Mouse (Mus musculus) heart, adult 9 months (tissue): ENCODE measurements at regions not wholly inside any gene's neighbourhood (a gene's known extent, or its start where the extent isn't known, plus 50 kb on each side); places are given as distances from the start of the nearest gene placed in this dataset.

Experiments used
- DNase-seq, 2 experiments: peaks; one replicate each; pipeline ENCODE4 v3.0.0; 2022; ENCODE audit warnings: low spot score in 2 of 2

DNA sequence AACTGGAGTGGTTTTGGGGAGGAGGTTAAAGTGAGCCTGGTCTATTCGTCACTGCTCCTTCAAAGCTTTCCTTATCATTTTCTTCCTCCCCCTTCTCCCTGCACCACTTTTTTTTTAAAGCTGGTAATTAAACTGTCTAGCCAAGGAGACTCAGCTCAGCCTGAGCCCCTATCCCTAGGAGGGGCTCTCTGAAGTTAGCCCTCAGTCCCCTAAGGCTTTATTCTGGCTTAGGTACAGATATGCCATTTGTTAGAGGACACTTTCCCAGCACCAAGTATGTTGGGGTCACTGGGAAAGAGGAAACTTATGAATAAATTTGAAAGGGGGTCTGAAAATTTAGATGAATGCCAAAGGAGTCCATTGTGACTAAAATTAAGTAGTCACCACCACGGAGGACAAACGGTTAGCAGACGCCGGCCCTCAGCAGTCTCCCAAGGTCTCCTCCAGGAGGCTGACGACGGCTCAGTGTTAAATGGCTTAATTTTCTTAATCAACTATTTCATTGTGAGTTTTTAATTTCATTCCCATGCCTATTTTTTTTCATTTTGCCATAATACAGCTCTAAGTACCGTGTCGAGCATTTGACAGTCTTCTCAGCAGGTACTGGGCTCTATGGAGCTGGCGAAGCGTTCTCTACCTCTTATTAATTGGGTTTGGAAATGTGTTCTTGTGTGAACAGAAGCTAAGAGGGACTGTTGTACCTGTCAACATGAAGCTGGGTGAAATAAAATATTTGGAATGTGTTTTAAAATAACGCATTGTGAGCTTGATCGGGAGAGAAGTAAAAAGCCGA is 370.6 kb upstream of the Cited2 start:
- no peak for DNase-seq

DNA sequence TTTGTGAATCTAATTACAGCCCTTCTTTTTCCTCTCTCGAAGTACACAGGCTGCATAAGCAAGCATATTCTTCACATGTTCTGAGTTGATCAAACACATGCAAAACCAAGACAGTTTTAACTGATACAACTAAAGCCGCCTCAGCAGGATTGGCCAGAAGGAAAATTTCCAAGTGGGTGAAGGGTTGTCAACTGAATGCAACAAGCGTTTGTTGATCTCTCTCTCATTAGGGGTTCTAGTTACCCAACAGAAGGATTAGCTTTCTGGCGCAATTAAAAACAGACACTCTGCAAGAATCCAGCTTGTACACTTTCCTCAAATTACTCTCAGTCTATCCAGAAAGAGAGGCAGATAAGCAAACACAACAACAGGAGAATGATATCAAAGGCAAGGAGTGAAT is 367.5 kb upstream of the Cited2 start:
- peak; percentile 20 to 27 for DNase-seq

DNA sequence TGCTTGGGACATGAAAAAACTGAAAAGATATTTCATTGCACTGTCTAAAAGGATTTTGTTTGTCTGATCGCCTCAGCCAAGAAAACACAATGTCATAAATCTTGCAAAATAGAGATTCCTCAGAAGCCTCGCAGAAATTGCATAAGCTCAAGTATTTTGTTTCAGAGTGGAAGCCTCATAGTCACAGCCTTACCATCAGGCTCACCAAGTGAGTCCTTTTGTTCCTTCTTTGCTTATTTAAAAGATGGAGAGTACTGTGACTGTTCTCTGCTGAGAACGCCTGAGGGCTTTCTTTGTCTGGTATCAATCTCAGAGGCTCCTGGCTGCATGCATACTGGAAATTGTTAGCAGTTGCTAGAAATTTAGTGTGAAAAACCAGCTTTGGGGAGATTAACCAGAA is 367.0 kb upstream of the Cited2 start:
- DNase-seq: no peak

DNA sequence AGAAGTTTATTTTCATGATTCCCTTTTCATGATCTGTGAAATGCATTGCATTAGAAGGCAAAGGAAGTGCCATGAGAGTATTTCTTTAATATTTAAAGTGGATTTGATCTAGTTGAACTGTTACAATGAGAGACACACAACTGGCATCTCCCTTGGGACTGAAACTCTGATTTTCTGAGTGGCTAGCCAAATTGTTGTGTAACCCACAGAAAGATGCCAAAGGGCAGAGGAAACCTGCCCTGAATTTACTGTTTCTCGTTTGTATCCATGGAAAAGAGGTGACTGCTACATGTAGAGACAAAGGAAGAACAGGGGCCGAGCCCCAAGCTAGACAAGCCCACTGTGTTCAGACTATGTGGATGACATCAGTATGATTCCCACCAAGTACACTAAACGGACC is 360.4 kb upstream of the Cited2 start:
- DNase-seq: no peak

DNA sequence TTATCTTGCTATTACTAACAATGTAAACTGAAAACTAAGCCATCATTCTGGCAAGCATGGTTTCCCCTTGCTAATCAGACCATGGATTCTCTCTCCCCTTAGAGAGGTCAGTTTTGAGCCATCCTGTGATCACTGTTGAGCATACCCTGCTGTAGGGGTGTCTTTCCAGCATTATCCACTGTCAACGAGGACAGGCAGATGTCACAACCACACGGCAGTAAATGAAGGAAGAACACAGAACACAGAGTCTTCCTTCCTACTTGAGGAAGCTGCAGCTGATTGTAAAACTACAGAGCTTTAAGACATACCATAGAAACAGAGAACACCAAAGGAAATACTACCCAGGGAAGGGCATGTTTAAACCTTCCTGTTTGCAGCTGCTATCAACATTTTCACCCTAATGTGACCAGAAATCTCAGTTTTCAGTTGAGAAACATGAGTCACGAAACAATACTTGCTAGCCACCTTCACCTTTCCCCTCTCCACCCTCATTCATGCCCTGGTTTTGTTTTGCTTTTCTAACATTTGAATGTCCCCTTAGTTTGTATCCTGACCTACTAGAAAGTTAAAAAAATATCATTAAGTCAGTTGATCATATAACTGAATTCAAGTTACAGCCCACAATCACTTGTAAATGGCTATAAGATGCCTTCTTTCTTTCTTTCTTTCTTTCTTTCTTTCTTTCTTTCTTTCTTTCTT is 356.8 kb upstream of the Cited2 start:
- DNase-seq: no peak

DNA sequence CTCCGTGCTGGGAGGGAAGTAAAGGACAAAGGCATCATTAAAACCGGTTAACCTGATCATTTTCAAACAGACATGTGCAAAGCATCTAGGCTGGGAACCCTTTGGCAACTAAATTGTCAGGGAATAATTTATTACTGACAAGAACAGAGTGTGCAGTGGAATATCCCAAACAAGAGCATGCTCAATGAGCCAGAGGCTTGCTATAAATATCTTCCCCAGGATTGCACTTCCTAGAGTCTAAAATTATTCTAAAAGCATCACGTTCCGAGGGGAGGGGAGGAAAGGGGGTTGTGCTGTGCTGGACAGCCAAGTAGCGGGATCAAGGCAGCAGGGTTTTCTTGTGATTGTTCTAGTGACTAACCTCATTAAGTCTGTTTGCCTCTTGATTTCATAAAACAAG is 356.0 kb upstream of the Cited2 start:
- DNase-seq: peak; percentile 67 to 70

DNA sequence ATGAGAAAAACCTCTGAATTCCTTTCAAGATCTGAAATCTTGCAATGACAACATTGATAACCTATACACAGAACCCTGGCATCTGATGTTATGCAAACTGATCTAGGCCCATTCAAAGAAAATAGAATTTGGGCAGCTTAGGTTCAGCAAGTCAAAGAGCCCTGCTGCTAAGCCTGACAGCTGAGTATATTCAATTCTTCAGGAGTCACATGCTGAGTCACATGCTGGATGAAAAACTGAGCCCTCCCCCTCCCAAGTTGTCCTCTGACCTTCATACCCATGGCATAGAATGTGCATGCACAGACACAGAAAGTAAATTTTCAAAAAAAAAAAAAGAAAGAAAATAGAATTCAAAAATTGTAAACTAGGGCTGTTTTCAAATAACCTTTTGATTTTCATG is 355.6 kb upstream of the Cited2 start:
- no peak for DNase-seq

DNA sequence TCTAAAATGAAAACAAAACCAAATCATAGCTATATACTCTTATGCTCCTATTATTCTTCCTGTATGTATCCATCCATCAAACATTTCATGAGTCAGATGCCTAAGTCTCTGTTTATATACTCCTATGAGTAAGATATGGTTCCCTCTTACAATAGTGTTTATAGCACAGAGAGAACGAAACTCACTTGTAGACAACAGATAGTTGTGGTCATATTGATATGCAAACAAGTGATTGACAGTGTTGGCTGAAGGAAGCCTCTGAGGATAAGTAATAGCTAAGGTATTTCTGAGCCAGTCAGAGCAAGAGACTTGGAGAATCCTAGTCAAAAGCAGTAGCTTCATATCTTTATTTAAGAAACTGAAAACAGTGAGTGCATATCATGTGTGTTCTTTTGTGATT is 354.4 kb upstream of the Cited2 start:
- no peak for DNase-seq

DNA sequence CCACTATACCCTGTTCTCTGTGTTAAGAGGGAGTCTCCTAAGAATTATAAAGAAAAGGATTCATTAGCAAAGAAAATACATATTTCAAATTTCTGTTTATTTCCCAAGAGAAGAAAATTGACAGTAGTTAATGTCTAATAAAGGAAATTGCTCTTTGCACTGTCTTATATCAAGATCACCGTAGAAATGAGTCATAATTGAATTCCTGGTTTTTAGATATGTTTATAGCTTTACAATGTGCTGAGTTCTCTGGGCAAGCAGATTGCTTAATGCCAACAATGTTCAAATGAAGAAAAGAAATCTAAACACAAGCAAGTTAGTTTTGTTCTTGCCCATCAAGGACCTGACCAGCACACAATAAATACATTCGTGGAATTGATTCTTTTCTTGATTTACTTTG is 350.1 kb upstream of the Cited2 start:
- no peak for DNase-seq

DNA sequence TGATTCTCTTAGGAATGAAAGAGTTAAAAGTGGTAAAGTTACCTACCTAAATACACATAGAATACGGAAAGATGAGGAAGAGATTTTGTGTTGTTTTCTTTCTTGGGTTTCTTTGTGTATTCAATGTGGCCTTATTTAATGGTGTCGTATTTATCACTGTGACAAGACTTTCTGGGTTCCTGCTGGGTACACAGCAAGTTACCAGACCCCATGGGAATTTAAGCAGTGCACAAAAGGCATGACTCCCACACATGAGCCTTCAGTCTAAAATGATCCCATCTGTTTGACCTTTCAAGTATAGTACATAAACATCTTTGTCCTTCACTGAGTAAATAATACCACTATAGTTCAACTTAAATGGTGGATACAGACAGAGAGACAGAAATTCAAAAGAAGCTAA is 349.0 kb upstream of the Cited2 start:
- DNase-seq: no peak

DNA sequence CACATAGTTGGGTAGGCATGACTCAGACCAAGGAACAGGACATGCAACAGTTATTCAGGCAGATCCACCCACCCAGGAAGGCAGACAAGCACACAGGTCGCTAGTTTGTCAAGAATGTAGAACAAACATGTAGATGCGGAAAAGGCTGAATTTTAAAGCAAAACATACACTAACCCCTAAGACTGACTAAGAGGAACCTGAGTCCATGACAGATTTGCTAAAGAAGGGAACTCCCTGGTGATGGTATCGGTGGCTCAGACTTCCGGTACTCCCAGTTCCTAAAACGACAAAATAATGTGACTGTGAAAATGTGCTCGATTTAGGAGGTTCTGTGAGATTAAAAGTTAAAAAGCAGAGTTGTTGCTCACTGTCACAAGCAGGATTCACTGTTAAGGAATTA is 340.0 kb upstream of the Cited2 start:
- no peak for DNase-seq

DNA sequence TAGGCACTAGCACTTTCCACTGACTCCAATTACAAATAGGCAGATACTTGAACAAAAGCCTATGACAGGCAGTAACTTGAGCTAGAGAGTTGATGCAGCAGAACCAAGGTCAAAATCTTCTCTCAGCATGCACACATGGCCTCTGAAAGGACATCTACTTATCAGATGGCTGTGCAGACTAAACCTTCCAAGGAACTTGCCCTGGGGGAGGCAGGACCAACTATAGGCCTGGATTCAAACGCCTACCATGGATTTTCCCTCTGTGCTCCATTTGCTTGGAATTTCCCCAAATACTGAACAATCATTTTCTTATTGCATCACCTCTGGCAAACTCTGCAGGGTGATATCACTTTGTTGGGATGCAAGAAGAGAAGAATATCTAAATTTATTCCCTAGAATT is 337.8 kb upstream of the Cited2 start:
- DNase-seq: peak; percentile 50 to 76

DNA sequence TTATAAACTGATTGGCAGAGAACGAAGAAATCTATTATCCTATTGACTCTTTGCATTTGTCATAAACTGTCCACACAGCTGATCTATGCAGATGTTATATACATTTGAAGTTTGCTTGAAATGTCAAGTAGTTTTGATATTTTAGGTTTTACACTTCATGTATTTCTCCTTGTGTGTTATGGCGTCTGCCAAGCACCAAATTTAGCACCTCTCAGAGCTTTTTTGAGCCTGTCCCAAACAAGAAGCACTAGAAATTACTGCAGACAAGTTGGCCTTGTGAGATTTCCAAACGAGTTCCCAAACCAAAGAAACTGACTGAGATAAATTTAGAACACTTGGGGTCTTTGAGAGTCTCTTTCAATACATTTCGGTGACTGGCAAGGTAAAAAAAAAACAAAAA is 335.7 kb upstream of the Cited2 start:
- no peak for DNase-seq

DNA sequence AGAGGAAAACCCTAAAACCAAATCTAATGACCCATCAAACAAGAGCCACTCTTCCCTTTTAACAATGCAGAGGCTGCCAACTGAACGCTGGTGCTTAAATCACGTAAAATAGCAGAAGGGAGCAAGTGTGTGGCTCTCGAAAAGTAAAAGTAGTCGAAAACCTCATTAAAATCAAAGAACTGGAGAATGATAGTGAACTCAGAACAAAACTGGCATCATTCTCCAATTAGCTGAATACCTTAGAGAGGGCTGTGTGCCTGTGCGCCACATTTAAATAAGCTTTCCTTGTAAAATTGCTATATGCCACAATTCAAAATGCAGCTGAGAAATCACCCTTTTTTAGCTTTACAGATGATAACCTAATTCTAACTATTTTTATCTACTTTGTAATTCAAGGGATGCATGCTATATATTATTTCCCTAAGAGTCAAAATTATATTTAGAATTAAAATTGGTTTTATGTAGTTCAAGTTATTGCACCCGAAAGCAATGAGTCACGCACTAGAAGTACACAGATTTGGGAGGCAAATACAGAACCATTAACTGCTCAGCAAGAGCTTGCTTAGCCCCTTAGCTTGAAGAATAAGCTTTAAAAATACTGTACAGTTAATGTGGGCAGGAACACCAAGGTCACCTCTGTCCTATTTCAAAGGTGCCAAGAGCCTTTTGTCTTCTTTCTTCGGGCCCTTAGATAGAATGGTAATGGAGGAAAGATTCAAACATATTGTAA is 327.4 kb upstream of the Cited2 start:
- DNase-seq: no peak

DNA sequence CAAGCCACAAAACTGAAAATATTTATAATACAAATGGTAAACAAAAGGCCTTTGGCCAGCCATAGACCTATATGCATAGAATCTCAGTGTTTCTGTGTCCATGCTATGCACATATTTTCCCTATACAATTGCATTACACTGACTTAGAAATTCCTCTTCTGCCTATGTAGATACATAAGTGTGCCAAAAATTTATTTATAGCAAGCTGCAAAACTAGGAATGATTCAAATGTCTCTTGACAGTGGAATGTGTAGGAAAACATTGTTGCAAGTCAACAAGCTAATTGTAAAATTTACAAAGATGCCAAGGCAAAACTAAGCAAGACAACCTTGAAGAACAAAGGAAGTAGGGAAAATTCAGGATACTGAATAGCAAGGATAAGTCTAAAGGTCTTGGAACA is 319.1 kb upstream of the Cited2 start:
- DNase-seq: no peak

DNA sequence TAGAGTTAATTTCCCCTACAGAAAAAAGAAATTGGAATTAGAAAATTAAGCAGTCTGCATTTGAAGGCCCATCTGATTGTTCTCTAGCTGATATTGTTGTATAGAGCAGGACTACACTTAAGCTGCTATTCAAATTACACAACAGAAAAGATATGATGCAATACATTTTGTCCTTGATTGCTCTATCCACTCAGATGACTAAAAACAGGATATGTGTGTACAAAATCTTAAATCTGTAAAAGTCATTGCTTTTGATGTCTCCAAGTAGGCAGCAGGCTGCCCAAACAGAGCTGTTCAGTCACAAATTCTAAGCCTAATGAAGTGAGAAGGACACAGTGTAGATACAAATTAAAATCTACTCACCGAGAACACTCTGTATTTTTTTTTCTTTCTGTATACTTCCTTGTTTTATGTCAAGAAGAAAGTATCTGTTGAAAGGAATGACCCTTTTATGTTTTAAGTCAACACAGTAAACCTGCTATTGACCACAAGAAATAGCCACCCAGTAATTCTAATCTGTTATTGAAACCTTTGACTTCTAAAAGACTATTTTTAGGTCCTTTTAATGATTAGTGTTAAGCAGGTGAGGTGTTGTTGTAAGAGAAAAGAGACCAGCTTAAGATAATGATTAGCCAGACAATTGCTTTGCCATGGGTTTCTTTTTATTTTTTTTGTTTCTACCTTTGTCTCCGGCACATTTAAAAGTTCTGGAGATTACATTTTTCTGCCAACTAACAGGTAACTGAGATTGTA is 315.0 kb upstream of the Cited2 start:
- no peak for DNase-seq

DNA sequence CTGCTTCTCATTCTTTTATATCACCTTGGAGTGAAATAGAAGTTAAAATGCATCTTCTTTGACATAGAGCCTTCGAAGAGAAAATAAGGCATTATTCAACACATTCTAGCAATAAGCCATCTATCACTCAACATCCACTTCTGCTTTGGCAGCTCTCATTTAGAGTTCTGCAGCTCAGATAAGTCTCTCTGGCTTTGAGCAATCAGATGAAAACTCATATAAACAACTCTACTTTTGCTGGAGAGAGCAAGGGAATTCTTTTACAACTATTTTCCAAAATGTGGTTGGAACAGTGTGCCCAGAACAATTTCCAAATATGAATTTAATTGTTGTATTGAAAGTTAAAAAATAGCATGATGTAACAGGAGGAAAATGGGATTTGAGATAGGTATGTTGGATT is 314.2 kb upstream of the Cited2 start:
- no peak for DNase-seq

DNA sequence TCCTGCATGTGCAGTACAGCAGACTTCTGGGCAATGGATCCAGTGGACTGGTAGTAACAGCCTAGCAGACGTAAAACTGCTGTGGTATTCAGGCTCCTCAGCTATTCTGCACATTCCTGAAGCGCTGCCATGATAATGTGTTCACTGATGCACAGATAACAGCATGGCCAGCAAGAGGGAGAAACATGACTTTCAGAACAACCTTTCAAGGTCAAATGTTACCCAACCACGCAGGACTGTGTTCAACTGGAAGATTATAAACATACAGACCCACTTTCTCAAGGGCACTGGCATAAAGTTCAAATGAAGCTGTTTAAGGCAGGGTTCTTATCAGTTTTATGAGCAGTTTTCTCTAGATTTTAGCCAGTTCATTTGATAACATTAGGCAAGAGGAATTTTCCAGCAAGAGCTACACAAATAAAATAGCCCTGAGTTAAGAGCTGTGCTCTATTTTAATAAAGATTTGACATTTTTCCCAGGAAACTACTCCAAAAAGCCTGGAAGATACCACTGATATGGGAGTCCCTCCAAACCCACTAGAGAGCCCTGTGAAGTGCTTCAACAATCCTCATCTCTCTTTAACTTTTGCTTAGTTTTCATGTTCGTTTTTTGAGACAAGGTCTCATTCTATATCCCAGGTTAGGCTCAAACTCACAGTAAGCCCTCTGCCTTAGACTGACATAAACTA is 311.6 kb upstream of the Cited2 start:
- peak in 1 of 2 experiments; percentile 15 for DNase-seq

DNA sequence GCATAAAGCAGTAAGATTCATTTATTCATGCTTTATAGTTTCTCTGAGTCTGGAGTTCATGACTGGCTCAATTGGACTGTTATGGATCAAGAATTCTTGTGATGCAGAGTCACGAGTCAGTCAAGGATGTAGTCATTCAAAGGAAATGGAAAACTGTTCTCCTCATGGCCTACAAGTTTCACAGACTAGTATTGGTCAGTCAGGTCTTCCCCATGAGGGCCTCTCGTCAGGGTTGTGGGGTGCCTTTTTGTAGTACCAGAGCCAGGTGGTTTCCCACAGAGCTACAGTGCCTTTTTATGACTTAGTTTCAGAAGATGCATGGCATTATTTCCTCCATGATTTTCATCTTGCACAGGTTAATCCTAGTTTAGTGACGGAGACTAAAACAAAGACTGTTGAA is 307.9 kb upstream of the Cited2 start:
- no peak for DNase-seq

DNA sequence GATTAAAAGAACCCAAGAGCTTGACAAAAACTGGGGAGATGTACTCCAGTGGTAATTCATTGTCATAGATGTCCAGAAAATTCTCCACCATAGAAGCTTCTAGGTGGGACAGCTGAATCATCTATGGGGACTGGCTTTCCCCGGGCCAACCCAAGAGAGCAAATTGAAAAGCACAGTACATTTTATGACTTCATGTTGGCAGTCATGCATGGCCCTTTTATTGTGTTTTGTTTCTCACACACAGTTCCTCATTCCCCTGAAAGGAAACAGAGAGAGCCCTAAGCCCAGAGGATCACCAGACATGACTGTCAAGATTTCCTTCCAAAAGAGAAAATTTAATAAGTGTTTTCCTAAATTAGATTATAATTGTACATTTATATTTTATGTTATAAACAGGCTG is 306.9 kb upstream of the Cited2 start:
- DNase-seq: peak in 1 of 2 experiments; percentile 2

DNA sequence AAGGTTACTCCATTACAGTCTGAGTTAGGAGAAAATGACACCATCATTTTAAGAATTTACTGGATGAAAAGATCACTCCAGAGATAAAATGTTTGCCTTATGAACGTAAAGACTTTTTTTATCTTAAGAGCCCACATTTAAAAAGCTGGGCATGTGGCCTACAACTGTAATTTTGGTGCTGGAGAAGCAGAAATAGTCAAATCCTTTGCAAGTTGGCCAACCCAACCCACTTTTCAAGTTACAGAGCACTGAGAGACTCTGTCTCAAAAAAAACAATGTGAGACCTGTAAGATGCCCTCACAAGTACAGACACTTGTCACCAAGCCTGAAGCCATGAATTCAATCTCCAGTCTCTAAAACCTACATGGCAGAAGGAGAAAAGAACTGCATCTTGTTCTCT is 305.6 kb upstream of the Cited2 start:
- no peak for DNase-seq
